ENCODE assay signal across 8 mouse cellular contexts in genomic region chr11:67024867-67025477, GRCm38 (mm10). TPM values are rescaled to one million over a fixed set of nuclear protein-coding genes. Genes with fewer than 3 reads are reported as not detected.
DNase-seq lines count a peak whose midpoint lies in the region; ATAC-seq and TF ChIP-seq lines count a peak whose summit lies in the region.

Gene Tmem220 (plus strand): TSS chr11:67025154.

- ATAC-seq in activated CD4-positive, CD25-positive, alpha-beta regulatory T cell, adult 4 months, result peak; percentile 97

- peaks cover 20% of the 10 kb centered on the region for H3K27me3 ChIP-seq in megakaryocyte, embryonic 14.5 days (replicated peaks)

- peak; percentile 82 for TF ChIP-seq CTCF in cortical plate, adult 2 months (IDR thresholded peaks at IDR 0.05; ENCODE audit: extremely low read depth, insufficient read depth, low read length)

- no peak for TF ChIP-seq POLR2A in cortical plate, adult 2 months (IDR thresholded peaks at IDR 0.05; ENCODE audit: extremely low read depth, insufficient read depth, low read length)

- H3K27ac ChIP-seq in cortical plate, adult 2 months (ENCODE audit: insufficient read depth, low read length), result no peak within 1 kb of the TSS

- no peaks in the 10 kb centered on the region for H3K9me3 ChIP-seq in megakaryocyte, embryonic 14.5 days

- H3K36me3 ChIP-seq in megakaryocyte, embryonic 14.5 days (replicated peaks; ENCODE audit: low read length), result no peaks in the 10 kb centered on the region

- H3K4me1 ChIP-seq in cortical plate, adult 2 months (ENCODE audit: control insufficient read depth, insufficient read depth, low read length), result no peaks in the 10 kb centered on the region
- H3K4me1 ChIP-seq in megakaryocyte, embryonic 14.5 days, result peaks cover 25% of the 10 kb centered on the region

- peak; percentile 83 to 91 for DNase-seq in gastrocnemius, adult 8-10 months (ENCODE audit: low spot score in 2 of 2)
- DNase-seq in hindlimb bud, embryonic 11.5 days (ENCODE audit: extremely low spot score, low read depth, low spot score), result peak; percentile 72
- DNase-seq in left cerebral cortex, adult 8-10 months (ENCODE audit: low spot score in 2 of 2), result peak; percentile 58 to 75
- DNase-seq in right cerebral cortex, postnatal 10 days (ENCODE audit: low spot score in 2 of 2), result peak; percentile 90 to 91
- DNase-seq in urinary bladder, postnatal 25 days (ENCODE audit: low spot score), result peak; percentile 92

- peak within 1 kb of the TSS; percentile 29 for H3K4me3 ChIP-seq in cortical plate, adult 2 months (ENCODE audit: insufficient read depth, low read length)
- peak within 1 kb of the TSS; percentile 94 for H3K4me3 ChIP-seq in megakaryocyte, embryonic 14.5 days (replicated peaks)

RNA-seq across cellular contexts. Expression of gene Tmem220, which starts in this region (rescaled TPM):
- 1 to 10 TPM in 1 of 2 experiments, under 1 TPM in 1; 0.63 to 1.0 TPM for polyA plus RNA-seq in activated CD4-positive, CD25-positive, alpha-beta regulatory T cell, adult 4 months (2017; shearing (Covaris generic))
- 0.98 and 1.0 TPM in 2 replicates for polyA plus RNA-seq in cortical plate, adult 2 months (2012; rRNA removed)
- total RNA-seq in gastrocnemius, adult 8-10 months (2022), result 1 to 10 TPM in 2 of 4 experiments, under 1 TPM in 2; 0.65 to 1.2 (median 0.90) TPM
- 1 to 10 TPM in 3 of 4 experiments, under 1 TPM in 1; 0.67 to 1.2 (median 1.1) TPM for total RNA-seq in left cerebral cortex, adult 8-10 months (2022)
- 1.8 TPM in 1 of 2 replicates, not detected in the other for polyA plus RNA-seq in megakaryocyte, embryonic 14.5 days (2012; ENCODE audit: insufficient read depth, low replicate concordance)
